In the genomic region with DNA sequence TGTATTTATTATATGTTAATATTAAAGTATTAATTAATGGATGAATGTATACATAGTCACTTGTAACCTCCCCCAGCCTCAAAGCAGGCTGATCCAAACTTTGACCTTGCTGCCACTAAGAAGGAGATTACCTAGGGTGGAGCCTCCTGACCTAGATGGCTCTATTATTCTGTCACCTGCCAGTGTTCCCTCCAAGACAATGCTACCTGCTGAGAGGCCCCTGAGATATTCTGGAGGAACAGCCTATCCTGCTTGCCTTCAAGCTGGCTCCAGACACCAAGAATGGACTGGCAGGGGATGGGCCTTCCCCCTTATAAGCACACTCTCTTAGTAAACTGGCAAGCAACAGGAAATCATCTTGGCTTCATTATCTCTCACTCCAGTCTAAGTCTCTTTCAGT, we compare ENCODE assay signal across 19 mouse cellular contexts.
"Had no signal": no experiment of that assay in that cellular context is flagged by ENCODE, and none has a peak within 500 bp of the region (broad histone marks: within the 10 kb centered on the region; RNA-seq: fewer than 3 reads in every experiment).

No protein-coding gene starts in this region.

- H3K36me3 ChIP-seq: liver, embryonic 13.5 days; midbrain, embryonic 12.5 days; midbrain, embryonic 15.5 days; neural tube, embryonic 12.5 days; neural tube, embryonic 15.5 days; stomach, embryonic 15.5 days had no signal

- H3K4me3 ChIP-seq: layer of hippocampus, adult 2 months; liver, embryonic 13.5 days; midbrain, embryonic 12.5 days; midbrain, embryonic 15.5 days; neural tube, embryonic 12.5 days; neural tube, embryonic 15.5 days; stomach, embryonic 15.5 days had no signal

- H3K4me2 ChIP-seq: liver, embryonic 13.5 days; midbrain, embryonic 12.5 days; midbrain, embryonic 15.5 days; neural tube, embryonic 12.5 days; neural tube, embryonic 15.5 days; stomach, embryonic 15.5 days had no signal

- ATAC-seq: midbrain, embryonic 15.5 days had no signal

- H3K27me3 ChIP-seq: liver, embryonic 13.5 days; midbrain, embryonic 12.5 days; midbrain, embryonic 15.5 days; neural tube, embryonic 12.5 days; neural tube, embryonic 15.5 days; stomach, embryonic 15.5 days had no signal

- H3K4me1 ChIP-seq: liver, embryonic 13.5 days; midbrain, embryonic 12.5 days; midbrain, embryonic 15.5 days; neural tube, embryonic 12.5 days; neural tube, embryonic 15.5 days; stomach, embryonic 15.5 days had no signal

- H3K27ac ChIP-seq: kidney, postnatal 0 days; layer of hippocampus, adult 2 months; liver, embryonic 13.5 days; midbrain, embryonic 12.5 days; midbrain, embryonic 15.5 days; neural tube, embryonic 12.5 days; neural tube, embryonic 15.5 days; stomach, embryonic 15.5 days had no signal

- H3K9ac ChIP-seq: liver, embryonic 13.5 days; midbrain, embryonic 12.5 days; midbrain, embryonic 15.5 days; neural tube, embryonic 12.5 days; neural tube, embryonic 15.5 days; stomach, embryonic 15.5 days had no signal

- DNase-seq: kidney, postnatal 25 days; layer of hippocampus, adult 9-11 months; liver, embryonic 13.5 days; lung, adult 2 months; lung, postnatal 14 days; lung, postnatal 4 days; right cerebral cortex, adult 18-20 months; right cerebral cortex, postnatal 25 days; spleen, adult 18-20 months; thymus, adult 18-20 months; thymus, postnatal 14 days; thymus, postnatal 4 days had no signal

- H3K9me3 ChIP-seq: liver, embryonic 13.5 days; midbrain, embryonic 12.5 days; midbrain, embryonic 15.5 days; neural tube, embryonic 12.5 days; neural tube, embryonic 15.5 days; stomach, embryonic 15.5 days had no signal
